Mouse (Mus musculus): ENCODE results near the gene Clmn.

GRCm38 (mm10) chr12:104834772-104835171 lies 30.1 kb downstream of the Clmn start:
- TF ChIP-seq EP300 (IDR thresholded peaks at IDR 0.05; ENCODE audit: insufficient read depth, low read depth, low read length) (no peak), CTCF (IDR thresholded peaks at IDR 0.05) (no peak), POLR2A (IDR thresholded peaks at IDR 0.05; ENCODE audit: insufficient read depth, low read depth, low read length) (no peak)

Data from heart, adult 2 months (tissue).